Mouse (Mus musculus): Measurements from ENCODE around the gene Tbc1d19. TPM values are rescaled to one million over a fixed set of nuclear protein-coding genes. Genes with fewer than 3 reads are reported as not detected.

Gene Tbc1d19
- total RNA-seq, 4 experiments from 2014 or later = 42.6 to 57.3 (median 48.4) TPM

DNA sequence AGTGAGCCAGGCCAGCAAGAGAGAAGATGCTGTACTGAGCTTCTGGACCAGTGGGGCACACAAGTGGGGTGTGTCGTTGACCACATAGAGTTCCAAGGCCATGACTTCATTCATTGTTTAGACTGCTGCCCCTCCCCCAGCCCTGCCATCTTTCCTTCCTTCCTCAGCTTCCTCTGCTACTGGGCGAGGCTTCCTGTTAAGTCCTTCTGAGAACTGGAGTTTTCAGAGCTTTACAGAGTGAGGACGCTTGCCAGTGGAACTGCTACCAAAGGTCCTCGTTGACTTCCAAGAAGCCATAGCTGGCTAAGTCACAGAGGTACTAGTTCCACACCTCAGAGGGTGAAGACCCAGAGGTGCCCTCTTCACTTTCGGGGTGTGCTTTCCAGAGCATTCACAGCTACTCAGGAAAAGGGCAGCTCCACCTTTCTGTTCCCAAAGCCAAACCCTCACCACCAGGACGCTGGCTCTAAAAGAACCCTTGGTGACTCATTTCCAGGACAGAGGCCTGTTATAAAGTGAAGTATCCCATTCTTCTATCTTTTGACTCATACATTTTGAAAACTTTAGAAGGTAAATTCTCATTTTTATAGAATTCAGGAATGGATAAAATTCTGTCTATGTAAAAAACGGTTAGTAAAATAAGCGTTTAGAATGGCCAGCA is 139.3 kb downstream of the Tbc1d19 start:
- DNase-seq (ENCODE audit: low spot score in 2 of 2) = no peak

DNA sequence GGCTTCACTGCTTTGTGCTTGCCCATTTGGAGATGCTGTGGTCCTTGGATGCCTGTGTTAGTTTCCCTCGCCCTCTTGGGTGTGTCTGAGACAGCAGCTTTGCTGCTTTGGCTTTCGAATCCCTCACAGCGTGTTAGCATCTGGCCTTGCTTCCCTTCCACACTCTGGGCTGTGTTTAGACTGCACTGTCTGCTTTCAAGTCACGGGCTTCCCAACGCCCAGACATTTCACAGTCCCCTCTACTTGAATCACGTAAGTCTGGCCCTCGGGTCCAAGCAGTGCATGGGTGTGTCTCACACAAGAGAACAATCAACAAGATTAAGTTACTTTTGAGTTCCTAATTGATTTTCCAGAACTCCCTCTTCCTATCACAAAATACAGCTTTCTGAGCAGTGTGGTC is 140.8 kb downstream of the Tbc1d19 start:
- DNase-seq (ENCODE audit: low spot score in 2 of 2) = no peak

DNA sequence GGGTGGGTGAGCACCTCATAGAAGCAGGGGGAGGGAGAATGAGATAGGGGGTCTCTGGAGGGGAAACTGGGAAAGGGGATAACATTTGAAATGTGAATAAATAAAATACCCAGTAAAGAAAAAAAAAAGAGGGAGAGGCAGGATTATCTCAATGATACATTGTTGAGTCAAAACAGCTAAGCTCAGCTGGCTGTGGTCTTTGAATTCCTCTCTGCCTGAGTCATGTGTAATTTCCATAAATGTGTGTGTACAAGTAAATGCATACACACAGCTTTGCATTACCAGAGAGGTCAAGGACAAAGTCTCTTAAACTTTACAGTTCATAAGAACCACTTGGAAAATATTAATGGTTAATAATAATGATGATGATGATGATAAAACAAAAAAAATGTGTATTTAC is 143.8 kb downstream of the Tbc1d19 start:
- DNase-seq (ENCODE audit: low spot score in 2 of 2) = no peak

Other genes with a start within 250 kb of the Tbc1d19 start
- gene Cckar, start 101.9 kb upstream of the Tbc1d19 start, total RNA-seq (2022) = under 1 TPM in 3 of 4 experiments, not detected in 1; 0.28 to 0.77 (median 0.43) TPM
- 10 to 100 TPM; 73.6 to 84.1 (median 77.8) TPM for gene Stim2, start 188.9 kb downstream of the Tbc1d19 start, total RNA-seq (2022)

Data from left cerebral cortex, adult 8-10 months (tissue).